Mouse (Mus musculus) adrenal gland, postnatal 4 days (tissue): ENCODE measurements around the gene Bmper. TPM values are rescaled to one million over a fixed set of nuclear protein-coding genes. Genes with fewer than 3 reads are reported as not detected.
A peak's percentile ranks its signal among the peaks of the same experiment; 100 is the strongest.

Experiments used
- DNase-seq, 2 experiments: peaks; one replicate each; pipeline ENCODE4 v3.0.0; 2021 to 2022; ENCODE audit warnings: low spot score in 2 of 2, mixed read lengths in 2 of 2
- long read RNA-seq, 2 experiments: library from polyadenylated mRNA; stranded (forward); transcript quantifications; one replicate each; pipeline ENCODE4 v2.0.0; 2021
- total RNA-seq, 2 experiments: library from RNA; stranded (reverse); gene quantifications; 2 replicates each; pipeline ENCODE4 v1.2.3; 2021

The Bmper gene
- total RNA-seq, result 1 to 10 TPM; 8.4 to 10.0 TPM
- long read RNA-seq, experiment 1, partial matches to known transcripts, result 0 of 1 reads
- long read RNA-seq, experiment 1, other reads (novel, unspliced or antisense), result 1 of 1 reads
- long read RNA-seq, experiment 2, partial matches to known transcripts, result 4 of 14 reads
- long read RNA-seq, experiment 2, other reads (novel, unspliced or antisense), result 6 of 14 reads

GRCm38 (mm10) chr9:23222841-23223548, at the start of gene Bmper:
TSS of gene Bmper (plus strand) at chr9:23223076.
- DNase-seq, result peak in 1 of 2 experiments; percentile 46

- no peak for DNase-seq
Observed at GRCm38 (mm10) chr9:23177476-23177875, 45.4 kb upstream of the Bmper start.

- no peak for DNase-seq
Observed at GRCm38 (mm10) chr9:23187181-23187580, 35.7 kb upstream of the Bmper start.

- DNase-seq, result no peak
Observed at GRCm38 (mm10) chr9:23188136-23188535, 34.7 kb upstream of the Bmper start.

GRCm38 (mm10) chr9:23190950-23191349, 31.9 kb upstream of the Bmper start:
- no peak for DNase-seq

GRCm38 (mm10) chr9:23191431-23191830, 31.4 kb upstream of the Bmper start:
- no peak for DNase-seq

GRCm38 (mm10) chr9:23192567-23193331, 30.1 kb upstream of the Bmper start:
- DNase-seq, result no peak

- DNase-seq, result no peak
Observed at GRCm38 (mm10) chr9:23198996-23199395, 23.9 kb upstream of the Bmper start.

- no peak for DNase-seq
Observed at GRCm38 (mm10) chr9:23199841-23200240, 23.0 kb upstream of the Bmper start.

- DNase-seq, result no peak
Observed at GRCm38 (mm10) chr9:23200828-23201227, 22.0 kb upstream of the Bmper start.

- DNase-seq, result no peak
Observed at GRCm38 (mm10) chr9:23202431-23202830, 20.4 kb upstream of the Bmper start.

- no peak for DNase-seq
Observed at GRCm38 (mm10) chr9:23204339-23205288, 18.3 kb upstream of the Bmper start.

- DNase-seq, result no peak
Observed at GRCm38 (mm10) chr9:23205304-23205703, 17.6 kb upstream of the Bmper start.

- DNase-seq, result no peak
Observed at GRCm38 (mm10) chr9:23205757-23206156, 17.1 kb upstream of the Bmper start.

- DNase-seq, result no peak
Observed at GRCm38 (mm10) chr9:23206181-23206580, 16.7 kb upstream of the Bmper start.

- peak; percentile 32 to 42 for DNase-seq
Observed at GRCm38 (mm10) chr9:23212303-23212702, 10.6 kb upstream of the Bmper start.

- DNase-seq, result no peak
Observed at GRCm38 (mm10) chr9:23219754-23220153, 3.1 kb upstream of the Bmper start.

- no peak for DNase-seq
Observed at GRCm38 (mm10) chr9:23221976-23222375, 900 bp upstream of the Bmper start.

- no peak for DNase-seq
Observed at GRCm38 (mm10) chr9:23222492-23222840, 410 bp upstream of the Bmper start.

- DNase-seq, result no peak
Observed at GRCm38 (mm10) chr9:23223549-23224077, 737 bp downstream of the Bmper start.
